Mouse (Mus musculus): ENCODE data around the gene Nbeal2. TPM values are rescaled to one million over a fixed set of nuclear protein-coding genes. Genes with fewer than 3 reads are reported as not detected.

Gene Nbeal2
- polyA plus RNA-seq (2016; fragmentation: Nextera tagmentation; extraction: Ambion mirVana): 1.1 and 1.6 TPM in 2 replicates

- under 1% methylated on average over 68 of the region's 75 CpGs for WGBS
- H3K9me3 ChIP-seq: no peaks in the 10 kb centered on the region
Measured at GRCm38 (mm10) chr9:110653655-110654461, at the start of gene Nbeal2. Gene Nbeal2 (minus strand): TSS chr9:110654161.

DNA sequence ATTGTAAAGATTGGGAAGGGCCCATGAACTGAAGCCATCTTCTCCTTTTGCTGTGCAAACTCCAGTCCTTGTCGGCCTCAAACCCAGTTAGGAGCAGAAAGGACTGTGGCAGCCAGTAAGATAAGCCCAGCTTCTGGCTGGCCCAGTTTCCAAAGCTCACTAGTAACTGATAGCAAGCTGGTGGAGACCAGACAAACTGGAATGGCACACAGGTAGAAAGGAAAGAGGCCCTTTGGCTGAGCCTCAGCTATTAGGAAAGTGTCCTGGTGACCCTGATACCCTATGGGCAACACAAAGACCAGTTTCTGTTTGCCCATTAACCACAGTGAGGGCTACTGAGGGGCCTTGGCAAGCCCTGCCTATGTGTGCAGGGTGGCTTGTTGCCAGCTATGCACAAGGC is 48.9 kb upstream of the Nbeal2 start:
- H3K36me3 ChIP-seq: peaks cover 18% of the 10 kb centered on the region
- no peaks in the 10 kb centered on the region for H3K9me3 ChIP-seq
- H3K4me2 ChIP-seq: no peak overlapping the region
- no peak overlapping the region for H3K9ac ChIP-seq (replicated peaks)
- H3K4me3 ChIP-seq (replicated peaks): no peak overlapping the region
- no peak for ATAC-seq (ENCODE audit: insufficient number of reproducible peaks, insufficient read depth, low FRiP score, low TSS enrichment, low read depth)
- H3K4me1 ChIP-seq (replicated peaks): no peaks in the 10 kb centered on the region
- H3K27ac ChIP-seq: no peak overlapping the region
- 88% methylated on average over 1 of the region's 1 CpGs for WGBS
- no peaks in the 10 kb centered on the region for H3K27me3 ChIP-seq

More at GRCm38 (mm10) chr9:110653655-110654461, at the start of gene Nbeal2:
- 0 out of 2 replicates have a peak within 1 kb of the TSS, but pooled peaks have one; percentile 29 for H3K27ac ChIP-seq
- H3K4me2 ChIP-seq: peak within 1 kb of the TSS; percentile 99
- peaks cover 41% of the 10 kb centered on the region for H3K27me3 ChIP-seq
- H3K4me1 ChIP-seq (replicated peaks): peaks cover 32% of the 10 kb centered on the region
- H3K36me3 ChIP-seq: no peaks in the 10 kb centered on the region
- peak within 1 kb of the TSS; percentile 60 for H3K9ac ChIP-seq (replicated peaks)
- peak within 1 kb of the TSS; percentile 67 for H3K4me3 ChIP-seq (replicated peaks)
- peak; percentile 78 for ATAC-seq (ENCODE audit: insufficient number of reproducible peaks, insufficient read depth, low FRiP score, low TSS enrichment, low read depth)

- no peak overlapping the region for H3K4me3 ChIP-seq (replicated peaks)
- H3K9me3 ChIP-seq: no peaks in the 10 kb centered on the region
- H3K27me3 ChIP-seq: no peaks in the 10 kb centered on the region
- WGBS: 80% methylated on average over 11 of the region's 12 CpGs
- no peak for ATAC-seq (ENCODE audit: insufficient number of reproducible peaks, insufficient read depth, low FRiP score, low TSS enrichment, low read depth)
- no peak overlapping the region for H3K27ac ChIP-seq
- no peak overlapping the region for H3K4me2 ChIP-seq
- no peak overlapping the region for H3K9ac ChIP-seq (replicated peaks)
- no peaks in the 10 kb centered on the region for H3K4me1 ChIP-seq (replicated peaks)
- H3K36me3 ChIP-seq: peaks cover 23% of the 10 kb centered on the region
Measured at GRCm38 (mm10) chr9:110701114-110702032, 47.4 kb upstream of the Nbeal2 start.

- Histone ChIP-seq H3K4me1 (replicated peaks) (no peaks in the 10 kb centered on the region), H3K9me3 (no peaks in the 10 kb centered on the region), H3K27me3 (no peaks in the 10 kb centered on the region), H3K9ac (replicated peaks) (no peak overlapping the region), H3K4me3 (replicated peaks) (no peak overlapping the region), H3K4me2 (no peak overlapping the region), H3K27ac (no peak overlapping the region), H3K36me3 (peaks cover 34% of the 10 kb centered on the region)
- 91% methylated on average over 3 of the region's 3 CpGs for WGBS
- ATAC-seq (ENCODE audit: insufficient number of reproducible peaks, insufficient read depth, low FRiP score, low TSS enrichment, low read depth): no peak
Measured at GRCm38 (mm10) chr9:110699574-110699973, 45.6 kb upstream of the Nbeal2 start.

DNA sequence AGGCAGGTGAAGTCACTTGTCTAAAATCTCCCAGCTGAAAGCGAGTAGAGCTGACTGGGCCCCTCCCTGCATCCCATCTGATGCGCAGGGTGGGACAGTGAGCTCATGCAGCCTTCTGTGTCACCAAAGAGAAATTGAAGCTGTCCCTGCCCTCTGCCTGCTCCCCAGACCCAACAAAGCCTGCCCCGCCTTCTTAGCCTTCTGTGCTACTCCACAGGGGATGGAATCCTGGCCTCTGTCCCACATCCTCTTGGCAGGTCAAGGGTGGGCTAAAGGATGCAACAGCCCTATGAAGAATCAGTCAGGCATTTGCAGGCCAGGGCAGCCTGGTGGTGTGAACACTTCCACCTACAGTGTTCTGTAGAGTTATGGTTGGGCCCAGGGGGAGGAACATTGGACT is 43.5 kb upstream of the Nbeal2 start:
- H3K36me3 ChIP-seq: peaks cover 41% of the 10 kb centered on the region
- no peak for ATAC-seq (ENCODE audit: insufficient number of reproducible peaks, insufficient read depth, low FRiP score, low TSS enrichment, low read depth)
- H3K27ac ChIP-seq: no peak overlapping the region

DNA sequence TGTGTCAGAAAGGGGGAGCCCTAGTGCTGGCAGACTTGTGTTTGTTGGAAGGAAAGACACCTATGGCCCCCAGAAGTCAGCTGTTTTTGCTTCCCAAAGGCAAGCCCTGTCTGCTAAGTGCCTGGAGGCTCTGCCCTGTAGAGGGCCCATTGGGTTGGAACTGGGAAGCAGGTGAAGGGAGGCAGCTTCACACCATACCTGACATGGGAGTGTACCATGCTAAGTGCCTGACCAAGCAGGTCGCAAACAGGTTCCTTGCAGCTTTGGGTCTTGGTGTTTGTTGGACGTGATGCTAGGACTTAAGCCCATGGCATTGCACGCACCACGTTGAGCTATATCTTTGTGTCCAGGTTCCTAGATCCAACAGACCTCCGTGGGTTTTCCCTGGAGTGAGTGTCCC is 42.5 kb upstream of the Nbeal2 start:
- Histone ChIP-seq H3K36me3 (peaks cover 38% of the 10 kb centered on the region), H3K4me3 (replicated peaks) (no peak overlapping the region), H3K27me3 (no peaks in the 10 kb centered on the region), H3K9me3 (no peaks in the 10 kb centered on the region), H3K4me2 (no peak overlapping the region), H3K9ac (replicated peaks) (no peak overlapping the region), H3K27ac (no peak overlapping the region), H3K4me1 (replicated peaks) (no peaks in the 10 kb centered on the region)
- WGBS: 95% methylated on average over 5 of the region's 5 CpGs
- no peak for ATAC-seq (ENCODE audit: insufficient number of reproducible peaks, insufficient read depth, low FRiP score, low TSS enrichment, low read depth)

More for the DNA sequence above, 43.5 kb upstream of the Nbeal2 start:
- H3K4me2 ChIP-seq: no peak overlapping the region
- H3K4me3 ChIP-seq (replicated peaks): no peak overlapping the region
- H3K4me1 ChIP-seq (replicated peaks): no peaks in the 10 kb centered on the region
- no peaks in the 10 kb centered on the region for H3K27me3 ChIP-seq
- H3K9ac ChIP-seq (replicated peaks): no peak overlapping the region
- no peaks in the 10 kb centered on the region for H3K9me3 ChIP-seq
- WGBS: 89% methylated on average over 3 of the region's 3 CpGs

GRCm38 (mm10) chr9:110695165-110695755 is 41.3 kb upstream of the Nbeal2 start:
- no peaks in the 10 kb centered on the region for H3K4me1 ChIP-seq (replicated peaks)
- no peak overlapping the region for H3K4me3 ChIP-seq (replicated peaks)
- 81% methylated on average over 4 of the region's 4 CpGs for WGBS
- H3K27ac ChIP-seq: no peak overlapping the region
- no peaks in the 10 kb centered on the region for H3K9me3 ChIP-seq
- H3K27me3 ChIP-seq: no peaks in the 10 kb centered on the region
- no peak for ATAC-seq (ENCODE audit: insufficient number of reproducible peaks, insufficient read depth, low FRiP score, low TSS enrichment, low read depth)
- H3K4me2 ChIP-seq: no peak overlapping the region
- H3K9ac ChIP-seq (replicated peaks): no peak overlapping the region
- peaks cover 35% of the 10 kb centered on the region for H3K36me3 ChIP-seq

DNA sequence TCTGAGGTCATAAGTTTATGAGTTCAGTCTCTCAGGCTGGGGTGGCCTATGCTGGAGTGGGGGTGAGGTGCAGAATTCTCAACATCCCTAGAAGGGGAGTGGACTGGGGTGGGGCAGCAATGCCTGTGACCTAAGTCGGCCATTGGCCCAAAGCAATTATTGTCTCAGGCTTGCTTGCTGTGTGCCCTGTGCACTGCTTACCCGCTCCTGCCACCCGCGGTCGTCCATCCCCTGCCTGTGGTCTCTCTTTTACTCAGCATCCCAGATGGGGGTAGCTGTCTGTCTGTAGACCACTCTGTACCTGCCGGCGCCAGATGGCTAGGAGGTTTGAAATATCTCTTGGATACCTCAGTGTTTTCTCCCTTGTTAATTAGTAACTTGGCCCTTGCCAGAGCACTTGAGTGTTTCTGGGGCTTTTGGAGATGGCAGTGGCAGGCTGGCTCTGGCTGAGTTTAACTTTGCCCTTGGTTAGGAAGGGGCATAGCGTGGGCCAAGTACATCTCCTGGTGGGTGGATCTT is 35.4 kb upstream of the Nbeal2 start:
- no peak for ATAC-seq (ENCODE audit: insufficient number of reproducible peaks, insufficient read depth, low FRiP score, low TSS enrichment, low read depth)
- Histone ChIP-seq H3K4me2 (no peak overlapping the region), H3K9ac (replicated peaks) (no peak overlapping the region), H3K27ac (no peak overlapping the region), H3K9me3 (no peaks in the 10 kb centered on the region), H3K4me1 (replicated peaks) (peaks cover 4% of the 10 kb centered on the region; the same call in 1 of the 2 replicates), H3K27me3 (no peaks in the 10 kb centered on the region), H3K4me3 (replicated peaks) (no peak overlapping the region), H3K36me3 (peaks cover 9% of the 10 kb centered on the region; the same call in 1 of the 2 replicates)
- 89% methylated on average over 8 of the region's 8 CpGs for WGBS

- WGBS: 77% methylated on average over 2 of the region's 2 CpGs
- H3K9me3 ChIP-seq: no peaks in the 10 kb centered on the region
- no peak overlapping the region for H3K4me2 ChIP-seq
- no peaks in the 10 kb centered on the region for H3K36me3 ChIP-seq
- no peak overlapping the region for H3K9ac ChIP-seq (replicated peaks)
- no peak overlapping the region for H3K4me3 ChIP-seq (replicated peaks)
- no peak overlapping the region for H3K27ac ChIP-seq
- no peaks in the 10 kb centered on the region for H3K27me3 ChIP-seq
- no peak for ATAC-seq (ENCODE audit: insufficient number of reproducible peaks, insufficient read depth, low FRiP score, low TSS enrichment, low read depth)
- peaks cover 17% of the 10 kb centered on the region for H3K4me1 ChIP-seq (replicated peaks)
Measured at GRCm38 (mm10) chr9:110687846-110688245, 33.9 kb upstream of the Nbeal2 start.

DNA sequence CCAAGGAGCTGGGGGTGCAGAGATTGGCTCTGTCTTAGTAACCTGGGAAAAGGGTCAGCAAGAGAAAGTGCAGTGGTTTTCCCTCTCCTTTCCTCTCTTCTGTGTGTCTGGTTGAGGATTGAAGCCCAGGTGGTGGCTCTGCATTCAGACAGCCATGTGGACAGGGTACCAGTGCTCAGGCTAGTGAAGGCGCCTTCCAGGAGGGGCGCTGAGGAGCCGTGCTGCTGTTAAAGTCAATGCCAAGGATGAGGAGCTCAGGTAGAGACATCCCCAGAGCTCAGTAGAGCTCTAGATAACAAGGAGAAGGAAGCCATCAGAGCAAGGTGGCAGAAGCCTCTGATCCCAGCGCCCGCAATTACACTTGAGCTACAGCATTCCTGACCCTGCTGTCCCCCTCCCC is 33.1 kb upstream of the Nbeal2 start:
- Histone ChIP-seq H3K4me1 (replicated peaks) (peaks cover 20% of the 10 kb centered on the region), H3K27ac (no peak overlapping the region), H3K4me2 (no peak overlapping the region), H3K4me3 (replicated peaks) (no peak overlapping the region), H3K9ac (replicated peaks) (no peak overlapping the region), H3K27me3 (no peaks in the 10 kb centered on the region), H3K36me3 (no peaks in the 10 kb centered on the region), H3K9me3 (no peaks in the 10 kb centered on the region)
- ATAC-seq (ENCODE audit: insufficient number of reproducible peaks, insufficient read depth, low FRiP score, low TSS enrichment, low read depth): no peak
- 64% methylated on average over 5 of the region's 5 CpGs for WGBS

DNA sequence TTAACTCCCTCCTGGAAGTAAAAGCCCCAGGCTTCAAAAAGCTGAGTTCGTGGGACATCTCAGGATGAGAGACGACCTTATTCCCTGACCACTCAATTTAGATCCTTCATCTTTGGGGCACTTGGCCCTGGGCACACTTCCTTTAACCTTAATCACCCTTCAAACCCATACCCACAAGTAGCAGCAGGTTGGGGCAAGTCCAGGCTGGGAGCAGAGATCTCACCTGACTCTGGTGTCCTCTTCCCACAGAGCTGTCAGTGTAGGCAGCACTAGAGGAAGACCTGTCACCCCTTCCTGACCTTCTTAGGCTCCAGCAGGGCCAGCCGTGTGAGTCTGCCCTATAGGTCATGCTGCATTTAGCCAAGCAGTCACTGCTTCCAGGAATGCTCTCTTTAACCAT is 32.5 kb upstream of the Nbeal2 start:
- H3K36me3 ChIP-seq: no peaks in the 10 kb centered on the region
- no peak for ATAC-seq (ENCODE audit: insufficient number of reproducible peaks, insufficient read depth, low FRiP score, low TSS enrichment, low read depth)
- no peaks in the 10 kb centered on the region for H3K9me3 ChIP-seq
- H3K4me2 ChIP-seq: no peak overlapping the region
- H3K27me3 ChIP-seq: no peaks in the 10 kb centered on the region
- peaks cover 23% of the 10 kb centered on the region for H3K4me1 ChIP-seq (replicated peaks)
- 53% methylated on average over 3 of the region's 3 CpGs for WGBS
- no peak overlapping the region for H3K9ac ChIP-seq (replicated peaks)
- no peak overlapping the region for H3K4me3 ChIP-seq (replicated peaks)
- H3K27ac ChIP-seq: no peak overlapping the region

Data from limb, embryonic 12.5 days (tissue).